ENCODE assay signal across 8 mouse cellular contexts in the genomic region with DNA sequence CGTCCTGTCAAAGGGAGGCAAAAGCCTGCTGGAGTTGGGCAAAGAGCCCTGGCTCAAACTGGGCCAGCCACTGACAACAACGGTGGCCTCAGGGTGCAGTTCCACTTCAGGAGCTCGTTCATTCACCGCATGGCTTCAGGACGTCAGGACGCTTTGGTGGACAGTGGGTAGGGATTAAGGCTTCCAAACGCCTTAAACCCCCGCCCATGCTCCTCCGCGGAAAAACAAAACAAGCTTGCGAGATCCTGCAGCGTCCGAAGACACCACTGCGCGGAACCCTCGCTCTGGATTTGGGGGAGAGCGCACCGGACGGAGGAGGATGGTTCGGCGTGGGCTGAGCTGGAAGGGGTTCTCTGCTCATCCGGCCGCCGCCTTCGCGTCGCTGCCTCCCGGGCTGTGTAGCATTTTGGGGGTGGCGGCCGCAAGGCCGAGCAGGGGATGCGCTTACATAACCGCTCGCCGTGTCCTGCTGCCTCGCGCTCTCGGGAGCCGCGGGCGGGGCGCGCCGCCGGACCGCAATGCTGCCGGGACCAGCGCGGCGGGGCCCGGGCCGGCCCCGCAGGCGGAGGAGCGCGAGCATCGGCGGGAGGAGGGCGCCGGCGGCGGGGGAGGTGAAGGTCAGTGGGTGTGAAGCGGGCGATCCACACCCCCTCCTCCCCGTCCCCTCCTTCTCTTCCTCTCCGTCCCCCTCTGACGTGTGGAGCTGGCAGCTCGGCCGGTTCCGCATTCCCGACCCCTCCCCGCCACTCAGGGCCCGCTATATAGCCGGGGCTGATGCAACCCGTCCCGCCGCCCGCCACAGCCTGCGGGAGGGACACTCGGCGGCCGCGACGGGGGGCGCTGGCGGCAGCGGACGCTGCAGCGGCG. TPM values are rescaled to one million over a fixed set of nuclear protein-coding genes. Genes with fewer than 3 reads are reported as not detected.
A peak's percentile ranks its signal among the peaks of the same experiment; 100 is the strongest.
DNase-seq lines count a peak whose midpoint lies in the region; ATAC-seq and TF ChIP-seq lines count a peak whose summit lies in the region.

TSS of gene Jdp2 (plus strand) at position 417 of the 867 bp plus-strand sequence.

- H3K36me3 ChIP-seq in forebrain, embryonic 10.5 days (replicated peaks): no peaks in the 10 kb centered on the region
- peaks cover 7% of the 10 kb centered on the region; the same call in 1 of the 2 replicates for H3K36me3 ChIP-seq in heart, embryonic 14.5 days (ENCODE audit: control insufficient read depth, insufficient read depth, low read length)
- no peaks in the 10 kb centered on the region for H3K36me3 ChIP-seq in liver, embryonic 14.5 days (replicated peaks; ENCODE audit: control insufficient read depth, insufficient read depth, low read depth)
- no peaks in the 10 kb centered on the region for H3K36me3 ChIP-seq in stomach, embryonic 14.5 days (ENCODE audit: control insufficient read depth, insufficient read depth, low read length)

- ATAC-seq in heart, embryonic 14.5 days (ENCODE audit: insufficient number of reproducible peaks, insufficient read depth, low FRiP score, low read depth): peak; percentile 93
- ATAC-seq in liver, embryonic 14.5 days (ENCODE audit: insufficient read depth): peak; percentile 58; the same call in 1 of the 2 replicates
- peak; percentile 86 for ATAC-seq in stomach, embryonic 14.5 days (ENCODE audit: insufficient number of reproducible peaks, insufficient read depth, low FRiP score, low read depth)

- TF ChIP-seq EP300 in liver, embryonic 14.5 days (IDR thresholded peaks at IDR 0.05; ENCODE audit: low read depth): no peak

- peak within 1 kb of the TSS; percentile 91 for H3K9ac ChIP-seq in heart, embryonic 14.5 days (ENCODE audit: low read length)
- H3K9ac ChIP-seq in liver, embryonic 14.5 days (replicated peaks): 0 out of 2 replicates have a peak within 1 kb of the TSS, but pooled peaks have one; percentile 25
- H3K9ac ChIP-seq in stomach, embryonic 14.5 days (replicated peaks; ENCODE audit: low read depth, low read length): peak within 1 kb of the TSS; percentile 78

- H3K27ac ChIP-seq in forebrain, embryonic 10.5 days: peak within 1 kb of the TSS; percentile 86
- peak within 1 kb of the TSS; percentile 82 to 85 for H3K27ac ChIP-seq in heart, embryonic 14.5 days (replicated peaks in 1 of 2; ENCODE audit: control insufficient read depth in 1 of 2, insufficient read depth in 1 of 2, low read depth in 2 of 2, low read length in 2 of 2)
- H3K27ac ChIP-seq in liver, embryonic 14.5 days: no peak within 1 kb of the TSS
- H3K27ac ChIP-seq in stomach, embryonic 14.5 days (ENCODE audit: low read length): peak within 1 kb of the TSS; percentile 82

- WGBS in forebrain, embryonic 10.5 days: under 1% methylated on average over 90 of the region's 90 CpGs
- under 1% methylated on average over 69 of the region's 90 CpGs for WGBS in heart, embryonic 14.5 days
- under 1% methylated on average over 85 of the region's 90 CpGs for WGBS in liver, embryonic 14.5 days (ENCODE audit: insufficient replicate concordance)
- WGBS in stomach, embryonic 14.5 days: under 1% methylated on average over 71 of the region's 90 CpGs

- H3K9me3 ChIP-seq in forebrain, embryonic 10.5 days: no peaks in the 10 kb centered on the region
- no peaks in the 10 kb centered on the region for H3K9me3 ChIP-seq in heart, embryonic 14.5 days (ENCODE audit: control insufficient read depth, low read length)
- H3K9me3 ChIP-seq in liver, embryonic 14.5 days (ENCODE audit: control insufficient read depth, low read length): no peaks in the 10 kb centered on the region
- no peaks in the 10 kb centered on the region for H3K9me3 ChIP-seq in stomach, embryonic 14.5 days (ENCODE audit: control insufficient read depth, low read depth, low read length)

- peak; percentile 52 to 57 for DNase-seq in B cell, adult 2 months
- DNase-seq in brain, adult 2 months (ENCODE audit: low read depth, low spot score): peak; percentile 90
- DNase-seq in forebrain, embryonic 10.5 days (ENCODE audit: extremely low spot score, low spot score): peak; percentile 68
- DNase-seq in kidney, postnatal 10 days: peak; percentile 98
- DNase-seq in liver, embryonic 14.5 days (ENCODE audit: low read depth in 3 of 3, low spot score in 3 of 3): peak in 1 of 3 experiments; percentile 19
- peak; percentile 76 for DNase-seq in neural tube, embryonic 10.5 days (ENCODE audit: extremely low spot score, low spot score)

- peaks cover 60% of the 10 kb centered on the region for H3K27me3 ChIP-seq in forebrain, embryonic 10.5 days (ENCODE audit: poor library complexity, severe bottlenecking)
- H3K27me3 ChIP-seq in heart, embryonic 14.5 days (ENCODE audit: control insufficient read depth, insufficient read depth, low read length): no peaks in the 10 kb centered on the region
- H3K27me3 ChIP-seq in liver, embryonic 14.5 days (ENCODE audit: control insufficient read depth, insufficient read depth, low read length): peaks cover 53% of the 10 kb centered on the region
- H3K27me3 ChIP-seq in stomach, embryonic 14.5 days (ENCODE audit: control insufficient read depth, insufficient read depth, low read length): no peaks in the 10 kb centered on the region

- peak within 1 kb of the TSS; percentile 89 for H3K4me2 ChIP-seq in heart, embryonic 14.5 days (ENCODE audit: low read length)
- H3K4me2 ChIP-seq in liver, embryonic 14.5 days (ENCODE audit: low read depth): peak within 1 kb of the TSS; percentile 57
- H3K4me2 ChIP-seq in stomach, embryonic 14.5 days (replicated peaks; ENCODE audit: low read depth, low read length): peak within 1 kb of the TSS; percentile 80

- H3K4me1 ChIP-seq in forebrain, embryonic 10.5 days: peaks cover 26% of the 10 kb centered on the region
- peaks cover 25 to 45% of the 10 kb centered on the region in 2 experiments for H3K4me1 ChIP-seq in heart, embryonic 14.5 days (ENCODE audit: control insufficient read depth in 2 of 2, insufficient read depth in 2 of 2, low read length in 2 of 2)
- H3K4me1 ChIP-seq in liver, embryonic 14.5 days (replicated peaks; ENCODE audit: control insufficient read depth in 2 of 2, insufficient read depth in 2 of 2, low read length in 1 of 2): peaks cover 0 to 7% of the 10 kb centered on the region in 2 experiments; a peak in 1 of 4 replicates
- H3K4me1 ChIP-seq in stomach, embryonic 14.5 days (ENCODE audit: control insufficient read depth, insufficient read depth, low read length): peaks cover 31% of the 10 kb centered on the region

- no peak for TF ChIP-seq CTCF in liver, embryonic 14.5 days (IDR thresholded peaks at IDR 0.05; ENCODE audit: low read depth)

- peak within 1 kb of the TSS; percentile 80 for H3K4me3 ChIP-seq in forebrain, embryonic 10.5 days
- peak within 1 kb of the TSS; percentile 82 to 83 for H3K4me3 ChIP-seq in heart, embryonic 14.5 days (ENCODE audit: control insufficient read depth in 1 of 2, insufficient read depth in 1 of 2, low read depth in 1 of 2, low read length in 2 of 2)
- peak within 1 kb of the TSS; percentile 53 to 56 for H3K4me3 ChIP-seq in liver, embryonic 14.5 days (ENCODE audit: insufficient read depth in 1 of 2, low read depth in 2 of 2, low read length in 2 of 2)
- peak within 1 kb of the TSS; percentile 74 for H3K4me3 ChIP-seq in stomach, embryonic 14.5 days (ENCODE audit: low read depth, low read length)

RNA-seq across cellular contexts. Expression of gene Jdp2, which starts in this region (rescaled TPM):
- 0.12 and 0.15 TPM in 2 replicates for polyA plus RNA-seq in forebrain, embryonic 10.5 days (2016; fragmentation: Nextera tagmentation; extraction: Ambion mirVana)
- 0.58 and 0.61 TPM in 2 replicates for polyA plus RNA-seq in heart, embryonic 14.5 days (2014; fragmentation: Nextera tagmentation; extraction: Ambion mirVana)
- 1.1 and 2.1 TPM in 2 replicates for polyA plus RNA-seq in liver, embryonic 14.5 days (2012; rRNA removed)
- polyA plus RNA-seq in liver, embryonic 14.5 days (2014; fragmentation: Nextera tagmentation; extraction: Ambion mirVana): 0.16 and 0.18 TPM in 2 replicates
- 0.98 and 1.4 TPM in 2 replicates for polyA plus RNA-seq in stomach, embryonic 14.5 days (2014; fragmentation: Nextera tagmentation; extraction: Ambion mirVana)

Comparison
In these comparisons a context has a peak if more than half of its experiments do, and no peak if none do; other contexts are left out.
1. Peak in DNase-seq, H3K4me3 ChIP-seq and H3K27ac ChIP-seq in forebrain, embryonic 10.5 days; RNA of the gene not detected or under 1 TPM.
2. Peak in ATAC-seq, H3K4me3 ChIP-seq, H3K27ac ChIP-seq, H3K9ac ChIP-seq and H3K4me2 ChIP-seq in heart, embryonic 14.5 days; RNA of the gene not detected or under 1 TPM.
3. H3K9ac ChIP-seq: peak in every context shown above with its lines; median percentile 91 in heart, embryonic 14.5 days; 78 in stomach, embryonic 14.5 days; 25 in liver, embryonic 14.5 days.